Mouse (Mus musculus) gastrocnemius, adult 8-10 months (tissue): ENCODE measurements around the gene Stx19. TPM values are rescaled to one million over a fixed set of nuclear protein-coding genes. Genes with fewer than 3 reads are reported as not detected.

Experiments
- DNase-seq, 2 experiments: peaks; one replicate each; pipeline ENCODE4 v3.0.0; 2022; ENCODE audit warnings: low spot score in 2 of 2
- microRNA-seq: library from miRNA; unstranded; fragments of <30 nt; microRNA quantifications from one replicate; pipeline ENCODE4 v1.2.0, GENCODE M21; 2022
- total RNA-seq, 4 experiments: library from RNA; stranded (reverse); gene quantifications; 2 replicates each; pipeline ENCODE4 v1.2.4; 2022

Gene Stx19
- total RNA-seq, 4 experiments from 2014 or later = not detected

- peak; percentile 86 to 93 for DNase-seq
Observed at GRCm38 (mm10) chr16:62846498-62847312, 32.2 kb downstream of the Stx19 start, which contains the start of gene Arl13b. Gene Arl13b (minus strand): TSS chr16:62847040.

- no peak for DNase-seq
Observed at GRCm38 (mm10) chr16:62852464-62853252, 38.2 kb downstream of the Stx19 start.

- DNase-seq = no peak
Observed at GRCm38 (mm10) chr16:62853611-62854126, 39.2 kb downstream of the Stx19 start.

GRCm38 (mm10) chr16:62854191-62855068 is 40.0 kb downstream of the Stx19 start, which contains the start of gene Pros1:
Gene Pros1 (plus strand): TSS chr16:62854307.
- peak; percentile 21 to 43 for DNase-seq

DNA sequence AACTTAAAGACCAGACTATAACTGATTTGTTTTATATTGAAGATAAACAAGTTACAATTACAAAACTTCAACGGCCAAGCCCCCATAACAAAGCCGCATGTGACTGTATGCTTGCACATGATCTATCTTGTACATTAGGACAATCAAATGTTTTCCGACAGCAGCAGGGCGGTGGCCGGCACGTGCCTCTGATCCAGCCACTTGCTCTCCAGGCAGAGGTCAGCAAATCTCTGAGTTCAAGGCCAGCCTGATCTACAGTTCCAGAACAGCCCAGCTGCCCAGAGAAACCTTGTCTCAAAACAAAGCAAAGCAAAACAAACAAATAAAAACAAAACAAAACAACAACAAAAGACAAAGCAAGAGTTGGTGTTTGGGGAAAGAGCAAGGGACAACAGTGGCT is 40.9 kb downstream of the Stx19 start:
- DNase-seq = no peak

DNA sequence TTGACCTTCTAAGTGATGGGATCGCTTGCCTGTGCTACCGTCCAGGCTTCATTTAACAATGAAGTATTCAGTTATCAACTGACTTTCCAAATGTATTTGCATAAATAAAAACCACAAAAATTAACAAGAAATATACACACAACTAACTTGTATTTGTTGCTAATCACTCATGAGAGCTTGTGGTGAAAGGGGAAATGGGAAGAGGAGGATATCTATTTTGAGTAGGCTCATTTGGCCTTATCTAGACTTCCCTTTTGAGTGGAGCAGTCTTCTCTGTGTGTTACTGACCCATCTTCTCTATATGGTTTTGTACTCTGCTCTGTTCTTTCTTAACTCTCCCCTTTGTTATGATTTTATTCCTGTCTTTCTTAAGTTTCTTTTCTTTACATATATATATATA is 41.8 kb downstream of the Stx19 start:
- no peak for DNase-seq

- no peak for DNase-seq
Observed at GRCm38 (mm10) chr16:62857498-62857897, 43.0 kb downstream of the Stx19 start.

GRCm38 (mm10) chr16:62858018-62858417 is 43.5 kb downstream of the Stx19 start:
- DNase-seq = no peak

- DNase-seq = no peak
Observed at GRCm38 (mm10) chr16:62860140-62860539, 45.7 kb downstream of the Stx19 start.

GRCm38 (mm10) chr16:62861455-62861854 is 47.0 kb downstream of the Stx19 start:
- no peak for DNase-seq

- no peak for DNase-seq
Observed at GRCm38 (mm10) chr16:62872688-62873117, 58.2 kb downstream of the Stx19 start.

GRCm38 (mm10) chr16:62873180-62873579 is 58.7 kb downstream of the Stx19 start:
- no peak for DNase-seq

Small RNA genes within 50 kb of the gene (microRNA-seq; reads per million reads assigned to microRNA genes)
- not detected for gene Gm25986

Other genes starting within 250 kb of the Stx19 start
- gene Nsun3, start 27.9 kb upstream of the Stx19 start, total RNA-seq = 1 to 10 TPM; 5.8 to 8.5 (median 6.9) TPM
- 1 to 10 TPM; 2.3 to 6.2 (median 3.2) TPM for gene Arl13b, start 32.4 kb downstream of the Stx19 start, total RNA-seq
- 1 to 10 TPM; 3.6 to 6.2 (median 4.4) TPM for gene Pros1, start 39.6 kb downstream of the Stx19 start, total RNA-seq